Mouse (Mus musculus): ENCODE measurements around the gene Mok.

DNA sequence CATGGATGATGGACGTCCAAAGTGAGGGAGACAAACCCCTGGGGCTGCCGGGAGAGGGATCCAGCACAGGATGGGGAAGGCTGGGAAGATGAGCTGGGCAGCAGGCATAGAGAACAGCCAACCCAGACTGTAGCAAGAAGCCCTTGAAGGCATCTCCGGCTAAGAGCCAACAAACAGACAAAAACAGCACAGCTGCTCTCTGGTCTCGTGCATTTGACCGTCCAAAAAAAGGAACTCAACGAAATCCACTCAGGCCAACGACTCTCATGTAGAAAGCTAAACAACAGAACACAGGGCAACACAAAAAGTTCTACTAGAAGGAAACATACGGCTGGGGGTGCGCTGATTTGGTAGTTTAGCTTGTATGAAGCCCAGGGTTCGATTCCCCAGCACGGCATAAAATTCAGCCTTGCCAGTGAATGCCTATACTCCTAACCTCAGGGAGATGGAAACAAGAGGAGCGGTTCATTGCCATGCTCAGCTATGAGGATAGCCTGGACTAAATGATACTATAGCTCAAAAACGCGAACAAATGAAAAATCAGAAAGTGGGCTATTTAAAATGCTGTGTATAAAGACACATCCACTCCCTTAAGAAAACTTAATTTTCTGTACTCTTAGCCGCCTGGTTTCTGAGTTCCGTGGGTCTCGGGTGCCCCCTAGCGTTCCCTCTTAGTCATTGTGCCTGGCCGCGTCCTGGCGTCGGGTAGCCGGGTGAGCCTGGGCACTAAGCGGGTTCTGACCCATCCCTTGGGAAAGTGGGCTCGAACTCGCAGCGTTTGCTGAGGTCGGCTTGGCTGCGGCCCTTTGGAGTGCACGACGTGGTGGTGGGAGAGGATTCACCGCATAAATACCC, 2.7 kb upstream of the Mok start:
- TF ChIP-seq CTCF (IDR thresholded peaks at IDR 0.05; ENCODE audit: low read depth, low read length) (peak; percentile 85), POLR2A (IDR thresholded peaks at IDR 0.05; ENCODE audit: borderline replicate concordance, low read depth, low read length) (no peak)

Measured in bone marrow macrophage, adult 2 months (primary cell).